Mouse (Mus musculus) liver, postnatal 0 days (tissue): ENCODE measurements at regions not wholly inside any gene's neighbourhood (a gene's known extent, or its start where the extent isn't known, plus 50 kb on each side); places are given as distances from the start of the nearest gene placed in this dataset.

Experiments used
- CTCF ChIP-seq: sonication (generic); IDR thresholded peaks from 2 replicates; pipeline ENCODE4 v1.5.1; 2016; ENCODE audit warnings: antibody characterized with exemption, low read depth
- EP300 ChIP-seq: IDR thresholded peaks from 2 replicates; pipeline ENCODE4 v1.6.1; 2016; ENCODE audit warnings: antibody characterized with exemption, low read depth, mild to moderate bottlenecking

- no peak for TF ChIP-seq CTCF
- no peak for TF ChIP-seq EP300
Measured at GRCm38 (mm10) chr5:64676214-64676945, 126.8 kb upstream of the Klf3 start.
